10 mouse cellular contexts compared by ENCODE assay signal in genomic region chr2:102598911-102599721, GRCm38 (mm10). TPM values are rescaled to one million over a fixed set of nuclear protein-coding genes. Genes with fewer than 3 reads are reported as not detected.
DNase-seq lines count a peak whose midpoint lies in the region; ATAC-seq lines count a peak whose summit lies in the region.
"Had no signal": no experiment of that assay in that cellular context is flagged by ENCODE, and none has a peak within 500 bp of the region (broad histone marks: within the 10 kb centered on the region; RNA-seq: fewer than 3 reads in every experiment).

No protein-coding gene starts in this region.

- H3K9ac ChIP-seq in neural tube, embryonic 12.5 days = no peak overlapping the region
- no peak overlapping the region for H3K9ac ChIP-seq in hindbrain, embryonic 13.5 days

- H3K27me3 ChIP-seq in neural tube, embryonic 12.5 days (replicated peaks) = no peaks in the 10 kb centered on the region
- H3K27me3 ChIP-seq in hindbrain, embryonic 13.5 days = no peaks in the 10 kb centered on the region

- H3K4me1 ChIP-seq in neural tube, embryonic 12.5 days = peaks cover 10% of the 10 kb centered on the region; the same call in 1 of the 2 replicates
- peaks cover 12% of the 10 kb centered on the region for H3K4me1 ChIP-seq in hindbrain, embryonic 13.5 days (replicated peaks)

- H3K9me3 ChIP-seq in neural tube, embryonic 12.5 days = no peaks in the 10 kb centered on the region
- H3K9me3 ChIP-seq in hindbrain, embryonic 13.5 days = no peaks in the 10 kb centered on the region
- H3K9me3 ChIP-seq: G1E had no signal

- no peak overlapping the region for H3K4me2 ChIP-seq in neural tube, embryonic 12.5 days (replicated peaks)
- no peak overlapping the region for H3K4me2 ChIP-seq in hindbrain, embryonic 13.5 days
- H3K4me2 ChIP-seq: liver, embryonic 11.5 days had no signal

- intact Hi-C loops in left cerebral cortex, postnatal 4 days (cut with DNase I) = loop anchor here (10.0 kb wide), 1 partner anchor 416 kb away; no protein-coding TSS in a partner anchor

- peak; percentile 48; the same call in 1 of the 2 replicates for ATAC-seq in neural tube, embryonic 12.5 days (ENCODE audit: low FRiP score, low read depth)
- peak; percentile 86 for ATAC-seq in hindbrain, embryonic 13.5 days (ENCODE audit: low FRiP score)
- ATAC-seq in activated CD4-positive, CD25-positive, alpha-beta regulatory T cell, adult 4 months = no peak

- H3K4me3 ChIP-seq in neural tube, embryonic 12.5 days = no peak overlapping the region
- H3K4me3 ChIP-seq in hindbrain, embryonic 13.5 days = no peak overlapping the region

- no peak for DNase-seq in neural tube, embryonic 10.5 days (ENCODE audit: extremely low spot score, low spot score)
- peak; percentile 80 for DNase-seq in left cerebral cortex, postnatal 4 days
- DNase-seq in right cerebral cortex, postnatal 4 days = peak; percentile 35
- DNase-seq in spleen, postnatal 36 days (ENCODE audit: low spot score in 2 of 2) = no peak
- no peak for DNase-seq in adrenal gland, adult 18-20 months (ENCODE audit: low spot score in 2 of 2)

- 53% methylated on average over 2 of the region's 2 CpGs for WGBS in neural tube, embryonic 12.5 days
- 39% methylated on average over 2 of the region's 2 CpGs for WGBS in hindbrain, embryonic 13.5 days

- no peak overlapping the region for H3K27ac ChIP-seq in neural tube, embryonic 12.5 days
- peak overlapping the region; percentile 44; the same call in 1 of the 2 replicates for H3K27ac ChIP-seq in hindbrain, embryonic 13.5 days

- H3K36me3 ChIP-seq in neural tube, embryonic 12.5 days = no peaks in the 10 kb centered on the region
- H3K36me3 ChIP-seq in hindbrain, embryonic 13.5 days = no peaks in the 10 kb centered on the region
- H3K36me3 ChIP-seq: G1E had no signal

RNA-seq across cellular contexts. Expression of gene Pamr1, which starts 49.3 kb away (rescaled TPM):
- 5.2 TPM in 2 replicates for polyA plus RNA-seq in neural tube, embryonic 12.5 days (2016; fragmentation: Nextera tagmentation; extraction: Ambion mirVana)
- polyA plus RNA-seq in hindbrain, embryonic 13.5 days (2015; fragmentation: Nextera tagmentation; extraction: Ambion mirVana) = 4.5 and 5.8 TPM in 2 replicates
- 1 to 10 TPM; 4.5 to 5.8 TPM for total RNA-seq in left cerebral cortex, postnatal 4 days (2021)
- polyA plus RNA-seq in activated CD4-positive, CD25-positive, alpha-beta regulatory T cell, adult 4 months (2017; shearing (Covaris generic)) = not detected
- total RNA-seq in adrenal gland, adult 18-20 months (2021) = 1 to 10 TPM; 1.5 to 3.8 TPM
- polyA plus RNA-seq: G1E had no signal

RNA-seq across cellular contexts. Expression of gene Slc1a2, which starts 59.3 kb away (rescaled TPM):
- polyA plus RNA-seq in neural tube, embryonic 12.5 days (2016; fragmentation: Nextera tagmentation; extraction: Ambion mirVana) = 16.2 and 16.6 TPM in 2 replicates
- 19.9 and 25.2 TPM in 2 replicates for polyA plus RNA-seq in hindbrain, embryonic 13.5 days (2015; fragmentation: Nextera tagmentation; extraction: Ambion mirVana)
- 100 to 1,000 TPM; 197 to 218 TPM for total RNA-seq in left cerebral cortex, postnatal 4 days (2021)
- polyA plus RNA-seq in activated CD4-positive, CD25-positive, alpha-beta regulatory T cell, adult 4 months (2017; shearing (Covaris generic)) = not detected
- under 1 TPM; 0.17 to 0.35 TPM for total RNA-seq in adrenal gland, adult 18-20 months (2021)
- polyA plus RNA-seq: G1E had no signal

Comparison
In these comparisons a context has a peak if more than half of its experiments do, and no peak if none do; other contexts are left out.
1. DNase-seq: peak in left cerebral cortex, postnatal 4 days (single experiment) and right cerebral cortex, postnatal 4 days (single experiment); none in neural tube, embryonic 10.5 days (single experiment), spleen, postnatal 36 days (0 of 2) and adrenal gland, adult 18-20 months (0 of 2).
2. RNA of gene Slc1a2, which starts 59.3 kb away (polyA plus RNA-seq): 19.9 to 25.2 TPM in hindbrain, embryonic 13.5 days and 16.2 to 16.6 TPM in neural tube, embryonic 12.5 days; not detected in activated CD4-positive, CD25-positive, alpha-beta regulatory T cell, adult 4 months; every median in the first group is over 10 times any median in the second.